Comparison of ENCODE assay signal across 8 mouse cellular contexts in genomic region chrX:153723110-153723916, GRCm38 (mm10). TPM values are rescaled to one million over a fixed set of nuclear protein-coding genes. Genes with fewer than 3 reads are reported as not detected.
A peak's percentile ranks its signal among the peaks of the same experiment; 100 is the strongest.
DNase-seq lines count a peak whose midpoint lies in the region; ATAC-seq and TF ChIP-seq lines count a peak whose summit lies in the region.

Gene Nbdy, plus strand, starts transcription at chrX:153723590.

- peak within 1 kb of the TSS; percentile 86 for H3K27ac ChIP-seq in forebrain, embryonic 12.5 days
- peak within 1 kb of the TSS; percentile 74 for H3K27ac ChIP-seq in heart, embryonic 15.5 days
- H3K27ac ChIP-seq in liver, embryonic 11.5 days (ENCODE audit: low read depth, low read length): 0 out of 2 replicates have a peak within 1 kb of the TSS, but pooled peaks have one; percentile 13

- TF ChIP-seq CTCF in E14TG2a.4 (conservative IDR thresholded peaks at IDR 0.05; ENCODE audit: low read length): no peak

- peak; percentile 89 for ATAC-seq in forebrain, embryonic 12.5 days (ENCODE audit: low FRiP score)
- ATAC-seq in heart, embryonic 15.5 days (replicated peaks; ENCODE audit: insufficient number of reproducible peaks, insufficient read depth, low FRiP score, low read depth): peak; percentile 90
- peak; percentile 92 for ATAC-seq in liver, embryonic 11.5 days (replicated peaks; ENCODE audit: low FRiP score)
- ATAC-seq in monocyte, adult 5-6 weeks (replicated peaks; ENCODE audit: insufficient number of reproducible peaks, low FRiP score, low TSS enrichment, poor library complexity, severe bottlenecking): 0 out of 2 replicates have a peak, but pooled peaks have one; percentile 56

- H3K4me1 ChIP-seq in E14TG2a.4 (replicated peaks; ENCODE audit: low read depth, low read length): peaks cover 8% of the 10 kb centered on the region
- H3K4me1 ChIP-seq in forebrain, embryonic 12.5 days: no peaks in the 10 kb centered on the region
- H3K4me1 ChIP-seq in heart, embryonic 15.5 days (replicated peaks): no peaks in the 10 kb centered on the region
- H3K4me1 ChIP-seq in liver, embryonic 11.5 days (replicated peaks; ENCODE audit: control insufficient read depth, insufficient read depth, low read length): no peaks in the 10 kb centered on the region

- DNase-seq in c-Kit-positive CD71-positive TER-119-negative erythroid progenitor cells, embryonic 14.5 days (ENCODE audit: low read depth): peak; percentile 23
- DNase-seq in kidney, postnatal 14 days: peak; percentile 66
- DNase-seq in liver, embryonic 11.5 days (ENCODE audit: low spot score): peak; percentile 56
- peak; percentile 13 to 62 for DNase-seq in spleen, postnatal 4 days (ENCODE audit: low spot score in 2 of 2)

- peaks cover 8% of the 10 kb centered on the region for H3K36me3 ChIP-seq in E14TG2a.4 (ENCODE audit: insufficient read depth, low read length)
- no peaks in the 10 kb centered on the region for H3K36me3 ChIP-seq in forebrain, embryonic 12.5 days (replicated peaks)
- no peaks in the 10 kb centered on the region for H3K36me3 ChIP-seq in heart, embryonic 15.5 days
- no peaks in the 10 kb centered on the region for H3K36me3 ChIP-seq in liver, embryonic 11.5 days (ENCODE audit: control insufficient read depth, insufficient read depth, low read length)

- peak within 1 kb of the TSS; percentile 51 for H3K4me2 ChIP-seq in forebrain, embryonic 12.5 days
- H3K4me2 ChIP-seq in heart, embryonic 15.5 days: peak within 1 kb of the TSS; percentile 60
- H3K4me2 ChIP-seq in liver, embryonic 11.5 days: peak within 1 kb of the TSS; percentile 59

- peak within 1 kb of the TSS; percentile 81 for H3K4me3 ChIP-seq in E14TG2a.4 (replicated peaks; ENCODE audit: low read length)
- peak within 1 kb of the TSS; percentile 50 for H3K4me3 ChIP-seq in forebrain, embryonic 12.5 days (replicated peaks)
- H3K4me3 ChIP-seq in heart, embryonic 15.5 days: peak within 1 kb of the TSS; percentile 66
- peak within 1 kb of the TSS; percentile 59 for H3K4me3 ChIP-seq in liver, embryonic 11.5 days (ENCODE audit: low read depth, low read length)

- no peaks in the 10 kb centered on the region for H3K9me3 ChIP-seq in E14TG2a.4 (ENCODE audit: low read length)
- no peaks in the 10 kb centered on the region for H3K9me3 ChIP-seq in forebrain, embryonic 12.5 days
- no peaks in the 10 kb centered on the region for H3K9me3 ChIP-seq in heart, embryonic 15.5 days (replicated peaks)
- no peaks in the 10 kb centered on the region for H3K9me3 ChIP-seq in liver, embryonic 11.5 days (ENCODE audit: control insufficient read depth, low read length)

- WGBS in forebrain, embryonic 12.5 days: 12% methylated on average over 32 of the region's 32 CpGs
- WGBS in heart, embryonic 15.5 days: 8% methylated on average over 32 of the region's 32 CpGs
- WGBS in liver, embryonic 11.5 days: 7% methylated on average over 32 of the region's 32 CpGs

- H3K9ac ChIP-seq in forebrain, embryonic 12.5 days: peak within 1 kb of the TSS; percentile 56
- peak within 1 kb of the TSS; percentile 67 for H3K9ac ChIP-seq in heart, embryonic 15.5 days
- peak within 1 kb of the TSS; percentile 70 for H3K9ac ChIP-seq in liver, embryonic 11.5 days (ENCODE audit: low read depth, low read length)

- H3K27me3 ChIP-seq in E14TG2a.4 (ENCODE audit: insufficient read depth, low read length): no peaks in the 10 kb centered on the region
- H3K27me3 ChIP-seq in forebrain, embryonic 12.5 days: no peaks in the 10 kb centered on the region
- no peaks in the 10 kb centered on the region for H3K27me3 ChIP-seq in heart, embryonic 15.5 days
- no peaks in the 10 kb centered on the region for H3K27me3 ChIP-seq in liver, embryonic 11.5 days (replicated peaks; ENCODE audit: control insufficient read depth, insufficient read depth, low read length)

RNA-seq across cellular contexts. Expression of gene Nbdy, which starts in this region (rescaled TPM):
- polyA plus RNA-seq in forebrain, embryonic 12.5 days (2016; fragmentation: Nextera tagmentation; extraction: Ambion mirVana): 75.5 and 78.4 TPM in 2 replicates
- 73.7 and 75.6 TPM in 2 replicates for polyA plus RNA-seq in heart, embryonic 15.5 days (2015; fragmentation: Nextera tagmentation; extraction: Ambion mirVana)
- 41.3 and 43.7 TPM in 2 replicates for polyA plus RNA-seq in liver, embryonic 11.5 days (2014; fragmentation: Nextera tagmentation; extraction: Ambion mirVana)
- total RNA-seq in monocyte, adult 5-6 weeks (2017): 7.3 to 12.3 TPM (median 9.9 TPM) in 3 replicates

Comparison
In these comparisons a context has a peak if more than half of its experiments do, and no peak if none do; other contexts are left out.
1. Peak in every context shown above with its lines: DNase-seq, ATAC-seq, H3K4me3 ChIP-seq and H3K27ac ChIP-seq.
2. H3K27ac ChIP-seq: peak in every context shown above with its lines; median percentile 86 in forebrain, embryonic 12.5 days; 74 in heart, embryonic 15.5 days; 13 in liver, embryonic 11.5 days.